Mouse (Mus musculus) frontal cortex, postnatal 14 days (tissue): ENCODE measurements around the gene Adam15.

Source experiments
- DNase-seq, 2 experiments: peaks; one replicate each; pipeline ENCODE4 v3.0.0; 2022; ENCODE audit warnings: low spot score in 2 of 2

Adam15 gene

DNA sequence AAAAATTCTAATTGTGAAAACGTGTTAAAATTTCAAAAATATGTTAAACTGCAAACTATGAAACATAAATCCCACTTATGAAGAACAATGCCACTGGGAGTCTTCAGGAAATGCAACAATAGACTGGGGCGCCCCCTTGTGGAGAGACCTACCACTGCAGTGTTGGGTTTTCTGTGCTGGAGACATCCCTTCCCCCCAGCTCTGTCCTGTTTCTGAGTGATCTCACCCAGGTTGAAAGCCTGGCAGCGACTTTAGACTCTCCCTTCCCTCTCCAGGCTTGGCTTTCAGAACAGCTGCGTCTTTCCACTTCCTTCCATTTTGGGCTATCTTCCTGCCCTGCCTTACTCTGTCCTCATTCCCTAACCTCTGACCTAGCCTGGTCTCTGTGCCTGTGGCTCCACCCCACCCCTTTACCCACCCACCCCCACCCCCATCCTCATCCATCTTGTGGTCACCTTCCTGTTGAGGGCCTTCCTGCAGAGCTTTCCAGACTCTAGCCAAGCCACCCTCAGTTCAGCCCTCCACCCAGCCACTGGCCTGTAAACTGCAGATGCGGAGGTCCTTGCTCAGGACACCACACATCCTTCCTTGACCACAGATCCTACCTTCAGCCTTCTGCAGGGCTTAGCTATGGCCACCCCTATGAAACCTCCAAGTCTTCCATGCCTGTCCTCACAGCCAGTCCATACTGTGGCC, 5.2 kb upstream of the Adam15 start:
- DNase-seq: peak; percentile 66 to 79

DNA sequence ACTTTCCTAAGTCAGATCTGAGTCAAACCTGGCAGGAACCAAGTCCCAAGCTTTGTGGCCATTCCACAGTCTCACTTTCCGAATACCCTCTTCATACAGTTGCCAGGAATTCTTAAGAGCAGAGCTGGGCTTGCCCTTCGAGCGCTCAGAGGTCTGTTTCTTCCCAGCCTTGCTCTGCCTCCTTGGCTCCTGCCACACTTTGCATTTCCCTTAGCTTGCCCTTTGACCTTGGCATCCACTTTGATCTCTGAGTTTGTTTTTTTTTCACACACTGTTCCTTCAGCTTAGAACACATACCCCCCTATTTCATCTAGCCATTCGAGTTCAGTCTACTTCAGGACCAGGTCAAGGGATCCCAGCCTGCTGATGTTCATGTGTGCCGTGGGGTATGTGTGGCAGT, 1.5 kb upstream of the Adam15 start:
- no peak for DNase-seq

DNA sequence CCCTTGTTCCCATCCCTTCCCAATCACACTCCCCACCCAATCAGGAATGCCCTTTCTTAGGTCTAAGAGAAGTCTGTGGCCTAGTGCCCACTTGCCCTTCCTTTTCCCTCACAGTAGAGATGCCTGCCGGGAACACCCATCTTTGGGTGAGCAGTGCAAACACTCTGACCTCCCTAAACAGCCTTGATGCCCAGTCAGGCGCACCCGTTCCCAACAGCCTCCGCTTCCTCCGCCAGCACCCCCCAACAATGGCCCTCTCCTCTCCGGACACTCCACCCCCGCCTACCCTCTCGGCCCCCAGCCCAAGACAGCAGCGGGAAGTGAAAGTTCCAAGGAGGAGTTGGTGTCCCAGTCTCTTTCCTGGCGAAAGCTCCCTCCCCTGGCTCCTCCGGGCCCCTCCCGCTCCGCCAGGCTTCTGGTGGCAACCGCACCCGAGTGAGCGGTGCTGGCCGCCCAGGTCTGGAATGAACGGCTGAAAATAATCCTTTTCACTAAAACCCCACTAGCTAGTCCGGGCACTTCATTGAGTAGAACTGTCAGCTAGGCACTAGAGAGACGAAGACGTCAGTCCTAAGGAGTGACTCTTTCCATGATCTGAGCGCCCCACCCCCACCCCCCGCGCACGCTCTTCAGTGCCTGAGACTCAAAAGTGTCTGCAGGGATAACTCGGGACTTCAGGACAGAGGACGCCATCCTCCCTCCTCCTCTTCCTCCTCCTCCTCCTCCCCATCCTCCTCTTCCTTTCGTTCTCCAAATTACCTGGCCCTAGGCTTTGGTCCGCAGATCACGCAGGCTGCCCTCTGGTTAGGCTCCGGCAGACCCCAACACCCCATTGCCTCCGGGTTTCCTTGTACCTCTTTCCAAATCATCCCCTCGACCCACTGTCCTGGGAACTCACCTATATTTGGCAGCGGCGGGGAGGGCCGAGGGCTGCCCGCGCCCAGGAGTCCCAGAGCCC, 606 bp downstream of the Adam15 start:
- no peak for DNase-seq

DNA sequence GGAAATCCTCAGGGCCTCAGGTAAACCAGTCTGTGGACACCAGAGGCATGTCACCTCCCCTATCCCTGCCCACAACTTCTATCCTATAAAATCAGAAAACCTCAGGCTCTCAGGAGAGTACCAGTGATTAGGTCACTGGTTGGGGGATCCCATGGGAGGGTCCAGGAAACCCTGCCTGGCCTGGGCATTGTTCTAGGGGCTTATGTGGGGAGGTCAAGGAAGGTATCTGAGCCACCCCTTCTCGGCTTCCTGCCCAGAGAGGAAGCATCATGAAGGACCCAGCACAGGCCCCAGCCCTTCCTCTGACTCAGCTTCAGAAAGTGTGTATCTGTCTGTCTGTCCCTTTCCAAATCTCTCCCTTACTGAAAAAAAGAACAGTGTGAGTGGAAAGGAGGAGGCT, 1.9 kb downstream of the Adam15 start:
- no peak for DNase-seq

DNA sequence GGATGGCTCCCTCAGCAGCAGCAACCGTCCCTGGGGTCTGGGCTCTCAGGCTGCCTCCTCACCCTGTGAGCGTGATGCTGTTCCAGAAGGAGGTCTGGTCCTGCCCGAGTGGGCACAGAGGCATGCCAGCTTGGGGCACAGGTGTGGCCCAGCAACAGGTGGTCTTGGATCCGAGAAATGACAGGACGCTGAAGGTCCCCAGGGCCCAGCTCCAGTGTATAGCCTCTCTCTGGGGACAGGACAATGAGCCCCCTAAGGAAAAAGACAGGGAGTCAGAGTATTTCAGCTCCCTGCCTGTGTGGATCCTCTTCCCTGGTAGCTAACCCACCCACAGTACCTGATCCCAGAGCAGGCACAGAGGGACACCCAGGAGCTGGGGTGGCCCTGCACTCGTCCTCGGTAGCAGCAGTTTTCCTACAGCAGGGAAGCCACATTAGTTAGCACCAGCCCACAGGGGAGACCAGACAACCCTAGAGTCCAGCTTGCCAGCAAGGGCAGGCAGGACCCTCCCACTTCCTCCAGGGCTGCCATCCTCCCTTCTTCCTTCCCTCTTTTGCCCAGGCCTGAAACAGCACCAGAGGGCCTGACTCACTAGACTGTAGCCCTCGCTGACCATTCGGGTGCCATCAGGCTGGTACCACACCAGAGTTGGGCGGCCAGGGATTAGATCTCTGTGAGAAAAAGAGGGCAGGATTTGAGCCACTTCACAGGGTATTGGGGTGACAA, 2.8 kb downstream of the Adam15 start:
- DNase-seq: no peak

DNA sequence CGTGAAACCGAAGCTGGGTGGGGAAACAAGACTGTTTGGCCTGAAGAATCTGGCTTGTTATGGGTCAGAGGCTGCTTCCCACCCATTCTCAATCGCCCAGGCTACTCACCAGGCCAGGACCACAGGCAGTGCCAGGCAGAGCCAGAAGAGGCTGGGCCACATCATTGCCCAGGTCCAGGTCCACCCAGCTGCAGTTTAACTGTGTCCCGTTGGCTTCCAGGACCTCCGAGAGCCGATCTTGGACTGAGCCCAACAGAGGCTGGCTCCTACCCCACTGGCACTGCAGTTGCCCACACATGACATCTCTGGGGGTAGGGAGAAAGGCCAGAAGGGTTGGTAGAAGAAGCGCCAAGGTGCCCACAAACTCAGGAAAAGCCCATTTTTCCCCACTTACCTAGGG, 6.5 kb downstream of the Adam15 start:
- no peak for DNase-seq

DNA sequence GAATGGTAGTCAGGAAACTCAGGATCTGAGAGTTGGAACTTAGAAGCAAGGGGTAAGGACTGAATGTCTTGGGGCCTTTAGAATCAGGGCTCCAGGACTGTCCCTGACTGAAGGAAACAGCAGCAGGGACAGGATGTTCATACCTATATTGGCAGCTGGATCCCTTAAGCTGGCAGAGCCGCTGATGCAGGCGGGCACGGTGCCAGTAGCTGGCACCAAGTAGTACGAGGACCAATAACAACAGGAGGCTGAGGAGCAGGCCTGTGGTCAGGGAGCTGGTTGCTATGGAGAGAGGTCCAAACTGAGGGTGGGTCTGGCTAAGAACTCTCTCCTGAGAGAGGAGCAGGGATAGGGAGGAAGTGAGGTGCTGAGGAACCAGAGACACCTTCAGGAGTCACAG, 8.0 kb downstream of the Adam15 start:
- DNase-seq: no peak

DNA sequence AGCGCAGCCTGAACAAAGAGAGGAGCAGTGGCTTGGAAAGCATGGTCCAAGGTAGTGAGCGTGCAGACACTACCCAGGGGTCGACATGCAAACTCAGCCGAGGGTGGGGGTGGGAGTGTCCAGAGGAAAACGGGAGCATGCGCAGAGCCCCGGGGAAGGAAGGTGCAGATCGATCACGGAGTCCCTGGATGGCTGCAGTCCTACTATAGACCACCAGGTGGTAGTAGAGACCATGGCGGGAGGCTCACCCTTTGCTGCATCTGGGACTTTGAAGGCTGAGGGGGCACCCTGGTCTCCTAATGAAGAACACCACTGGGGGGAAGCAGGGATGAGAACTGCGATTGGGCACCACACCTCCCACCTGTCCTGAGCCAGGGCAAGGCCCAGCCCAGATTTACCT, 9.3 kb downstream of the Adam15 start:
- DNase-seq: peak; percentile 50 to 73

DNA sequence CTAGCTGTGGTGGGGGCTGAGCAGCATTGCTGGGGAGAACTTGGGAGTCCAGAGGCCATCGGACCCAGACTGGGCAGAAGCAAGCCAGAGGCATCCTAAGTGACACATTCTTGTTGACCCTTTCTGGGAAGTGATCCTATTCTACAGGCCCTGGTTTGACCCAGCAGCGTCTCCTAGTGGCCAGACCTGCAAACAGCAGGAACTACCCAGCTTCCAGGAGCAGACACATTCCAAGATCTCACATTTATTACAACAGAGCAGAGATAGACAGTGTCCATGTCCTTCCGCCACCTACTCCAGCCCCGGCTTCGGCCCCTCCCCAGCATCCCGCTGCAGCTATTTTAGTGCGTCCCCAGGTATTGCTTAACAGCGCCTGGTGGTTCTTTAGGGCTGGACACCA, 10.4 kb downstream of the Adam15 start:
- DNase-seq: peak; percentile 49 to 59

DNA sequence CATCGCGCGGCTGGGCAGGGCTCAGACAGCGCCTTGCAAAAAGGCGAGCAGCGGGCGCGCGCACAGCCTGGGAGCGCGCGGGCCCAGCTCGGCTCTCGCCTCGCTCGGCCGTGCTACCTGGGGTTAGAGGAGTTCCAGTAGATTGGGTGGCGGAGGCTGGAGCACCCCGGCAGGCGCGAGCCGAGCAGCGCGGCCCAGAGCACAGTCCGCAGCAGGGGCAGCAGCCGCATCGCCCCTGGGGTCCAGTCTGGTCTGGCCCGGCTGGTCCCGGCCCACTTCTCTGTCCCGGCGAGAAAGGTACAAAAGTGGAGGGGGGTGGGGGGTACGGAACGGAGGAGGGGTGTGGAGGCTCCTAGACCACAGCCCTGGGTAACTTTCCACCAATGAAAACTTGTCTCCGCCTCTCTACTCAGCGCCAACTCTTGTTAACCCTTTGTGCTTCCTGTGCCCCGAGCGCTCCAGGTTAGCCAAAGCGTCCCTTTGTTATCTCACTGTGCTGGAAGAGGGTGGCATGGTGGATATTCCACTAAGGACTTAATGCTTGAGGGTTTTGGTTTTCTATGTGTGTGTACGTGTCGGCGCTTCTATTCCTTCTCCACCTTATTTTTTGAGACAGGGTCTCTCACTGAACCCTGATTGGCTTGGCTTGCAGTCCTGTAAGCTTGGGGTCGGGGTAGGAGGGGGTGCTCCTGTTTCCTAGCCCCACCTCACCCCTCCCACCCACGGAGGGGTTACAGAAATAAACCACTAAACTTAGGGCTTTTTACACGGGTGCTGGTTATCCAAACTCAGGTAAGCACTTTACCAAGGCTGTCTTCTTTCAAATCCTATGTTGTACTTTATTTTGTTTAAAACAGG, 11.8 kb downstream of the Adam15 start, which contains the start of gene Efna4:
Gene Efna4, minus strand, starts transcription at position 308 of the 858 bp plus-strand sequence.
- DNase-seq: no peak

DNA sequence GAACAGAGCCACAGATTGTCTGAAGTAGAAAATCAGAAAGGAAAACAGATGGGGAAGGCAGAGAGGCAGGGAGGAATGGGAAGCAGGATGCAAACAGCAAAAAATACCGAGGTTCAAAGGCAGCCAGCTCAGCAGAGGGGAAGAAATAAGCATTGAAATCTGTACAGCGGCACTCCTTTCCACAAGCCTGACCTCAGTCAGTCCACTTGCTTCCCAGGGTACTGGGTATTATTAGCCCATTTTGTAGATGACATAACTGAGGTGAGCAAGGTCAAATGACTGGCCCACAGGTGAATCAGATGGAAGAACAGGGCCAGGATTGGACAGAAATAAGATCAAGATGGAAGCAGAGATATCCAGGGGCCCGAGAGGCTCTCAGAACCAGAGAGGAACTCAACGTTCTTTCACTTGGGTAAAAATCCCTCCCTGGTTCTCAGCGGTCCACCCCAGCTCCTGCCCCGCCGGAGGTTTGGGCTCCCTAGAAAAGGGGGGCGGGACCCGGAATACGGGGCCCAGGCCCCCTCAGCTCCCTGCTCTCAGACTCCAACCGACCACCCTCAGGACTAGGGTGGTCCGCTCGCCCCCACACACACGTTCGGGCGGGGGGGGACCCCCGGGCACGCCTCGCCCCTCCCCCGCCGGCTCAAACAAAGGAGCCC, 12.6 kb downstream of the Adam15 start:
- DNase-seq: no peak

DNA sequence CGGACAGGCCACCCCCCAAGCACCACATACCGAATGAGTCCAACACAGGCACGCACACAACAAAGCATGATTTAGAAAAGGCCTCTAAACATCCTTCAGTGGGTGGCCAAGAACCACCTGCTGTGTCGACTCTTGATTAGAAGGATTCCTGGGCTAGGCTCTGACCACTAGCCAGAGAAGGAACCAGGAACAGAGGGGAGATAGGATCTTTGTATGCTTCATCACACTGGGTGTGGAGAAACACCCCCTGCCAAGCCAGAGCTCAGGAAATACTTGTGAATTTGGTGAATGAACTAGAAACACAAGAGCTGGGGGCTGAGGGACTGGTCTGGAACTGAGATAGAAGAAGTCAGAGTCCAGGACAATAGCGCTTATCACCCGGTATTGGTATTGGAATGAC, 13.3 kb downstream of the Adam15 start:
- no peak for DNase-seq

DNA sequence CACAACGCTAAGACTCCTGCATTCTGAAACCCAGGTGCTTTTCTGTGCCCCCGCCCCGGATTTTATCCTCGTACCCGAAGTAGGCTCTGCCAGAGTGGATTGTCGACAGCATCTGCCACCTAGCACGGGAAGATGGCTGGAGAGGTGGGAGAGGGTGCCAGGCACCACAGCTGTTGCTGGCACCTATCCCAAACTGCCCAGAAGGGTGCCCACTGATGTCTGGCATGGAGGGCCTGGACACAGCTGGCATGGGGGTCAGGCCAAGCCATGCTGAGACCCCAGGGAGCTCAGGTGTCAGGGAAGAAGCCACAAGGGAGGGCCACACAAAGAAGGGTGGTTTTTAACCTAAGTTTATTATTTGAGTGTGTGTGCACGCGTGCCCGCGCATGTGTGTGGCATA, 16.7 kb downstream of the Adam15 start:
- no peak for DNase-seq

DNA sequence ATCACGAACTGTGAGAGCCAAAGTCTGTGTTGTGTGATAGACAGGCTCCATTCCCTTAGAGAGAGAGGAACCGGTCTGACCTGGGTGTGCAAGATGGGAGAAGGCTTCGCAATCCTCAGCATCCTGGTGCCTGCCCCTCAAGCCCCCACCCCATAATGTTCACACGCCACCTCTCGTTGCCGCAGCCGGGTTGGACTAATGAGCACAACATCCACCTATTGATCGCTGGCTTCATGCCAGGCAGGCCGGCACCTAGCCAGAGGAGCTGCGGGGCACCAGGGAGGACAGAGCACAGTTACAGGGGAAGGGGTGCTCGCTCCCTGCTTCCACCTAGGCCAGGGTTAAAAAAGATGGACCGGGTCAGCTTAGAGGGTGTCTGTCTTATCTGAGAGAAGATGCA, 17.3 kb downstream of the Adam15 start:
- no peak for DNase-seq

DNA sequence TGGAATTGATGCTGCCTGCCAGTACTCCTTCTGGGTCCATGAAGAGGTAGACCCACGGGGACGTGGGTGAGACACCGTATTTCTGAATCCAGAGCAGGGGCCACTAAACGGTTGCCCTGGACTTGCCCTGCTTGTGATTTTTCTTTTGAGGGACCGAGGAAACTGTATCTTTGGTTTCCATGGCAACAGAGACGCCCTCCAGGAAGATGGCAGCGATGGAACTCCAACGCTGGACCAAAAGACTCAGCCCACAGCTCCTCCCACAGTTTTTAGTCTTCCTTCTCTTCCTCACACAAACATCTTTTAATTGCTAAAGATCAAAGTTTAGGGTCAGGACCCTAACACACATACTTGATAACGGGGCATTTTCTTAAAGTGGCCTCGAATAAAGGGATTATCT, 17.8 kb downstream of the Adam15 start:
- DNase-seq: no peak

DNA sequence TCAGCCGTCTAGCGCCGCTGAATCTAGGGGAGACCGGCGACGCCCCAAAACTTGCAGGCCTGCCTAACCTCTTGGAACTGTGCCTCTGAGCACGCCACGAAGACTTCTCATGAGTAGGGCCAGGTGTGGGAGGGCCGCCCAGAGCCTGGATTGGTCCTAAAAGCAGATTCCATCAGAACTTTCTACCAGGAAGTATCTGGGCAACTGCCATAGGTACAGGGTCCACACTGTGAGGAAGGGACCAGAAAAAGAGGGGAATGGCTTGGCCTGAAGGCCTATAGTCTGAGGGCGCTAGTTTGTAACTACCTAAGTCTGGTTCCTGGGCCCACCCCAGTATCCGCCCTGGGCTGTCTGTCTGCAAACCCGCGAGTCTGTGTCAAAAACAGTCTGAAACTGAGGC, 18.2 kb downstream of the Adam15 start:
- no peak for DNase-seq

DNA sequence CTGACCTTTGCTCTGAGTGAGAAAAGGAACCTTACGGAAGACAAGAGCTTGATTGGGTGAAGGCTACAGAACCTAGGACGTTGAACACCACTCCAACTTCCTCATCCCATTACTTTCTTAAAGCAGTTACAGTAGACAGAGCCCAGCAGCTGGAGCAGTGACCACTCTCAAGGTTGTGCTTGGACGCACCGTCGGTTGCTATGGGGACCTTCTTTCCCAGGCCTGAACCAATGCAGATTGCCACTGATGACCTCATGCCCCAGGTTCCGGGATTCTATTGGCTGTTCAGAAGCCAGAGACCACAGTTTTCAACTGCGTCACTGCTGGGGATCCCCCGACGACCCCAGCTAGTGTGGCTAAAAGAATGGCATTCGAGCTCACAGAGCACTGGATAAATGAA, 18.8 kb downstream of the Adam15 start:
- no peak for DNase-seq

DNA sequence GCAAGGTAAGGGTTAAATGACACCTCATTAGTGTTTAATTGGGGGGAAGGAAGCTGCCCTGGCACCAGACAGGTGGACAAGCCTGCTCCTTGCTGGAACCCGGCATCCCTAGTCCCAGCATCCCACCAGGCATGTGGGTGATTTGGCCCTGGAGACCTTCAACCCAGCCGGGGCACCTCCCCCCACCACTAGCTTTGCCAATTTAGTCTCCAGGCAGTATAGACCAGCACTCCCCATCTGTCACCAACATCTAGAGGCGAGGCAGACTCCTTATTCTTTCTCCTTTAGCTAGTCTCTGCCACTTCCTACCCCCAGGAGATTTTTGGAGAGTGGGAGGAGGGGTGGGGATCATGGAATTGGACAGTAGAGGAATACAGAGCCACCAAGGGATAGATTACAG, 19.4 kb downstream of the Adam15 start:
- DNase-seq: no peak

DNA sequence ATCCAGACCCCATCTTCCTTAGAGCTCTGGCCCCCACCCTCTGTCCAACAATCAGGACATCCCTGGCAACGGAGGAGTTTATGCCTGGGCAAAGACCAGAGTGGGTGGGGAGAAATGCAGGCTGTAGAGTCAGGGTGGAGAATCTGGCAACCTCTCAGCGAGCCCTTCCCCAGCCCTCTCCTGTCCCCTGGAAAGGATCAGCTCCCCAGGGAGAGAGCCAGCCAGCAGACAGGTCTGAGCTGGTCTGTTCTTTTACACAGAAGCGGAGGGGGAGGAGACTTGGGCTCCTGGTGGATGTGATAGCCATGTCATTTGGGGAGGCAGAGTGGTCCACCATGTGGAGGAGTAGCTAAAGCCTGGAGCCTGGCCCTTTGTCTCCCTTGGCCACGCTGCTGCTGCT, 21.2 kb downstream of the Adam15 start:
- DNase-seq: no peak

DNA sequence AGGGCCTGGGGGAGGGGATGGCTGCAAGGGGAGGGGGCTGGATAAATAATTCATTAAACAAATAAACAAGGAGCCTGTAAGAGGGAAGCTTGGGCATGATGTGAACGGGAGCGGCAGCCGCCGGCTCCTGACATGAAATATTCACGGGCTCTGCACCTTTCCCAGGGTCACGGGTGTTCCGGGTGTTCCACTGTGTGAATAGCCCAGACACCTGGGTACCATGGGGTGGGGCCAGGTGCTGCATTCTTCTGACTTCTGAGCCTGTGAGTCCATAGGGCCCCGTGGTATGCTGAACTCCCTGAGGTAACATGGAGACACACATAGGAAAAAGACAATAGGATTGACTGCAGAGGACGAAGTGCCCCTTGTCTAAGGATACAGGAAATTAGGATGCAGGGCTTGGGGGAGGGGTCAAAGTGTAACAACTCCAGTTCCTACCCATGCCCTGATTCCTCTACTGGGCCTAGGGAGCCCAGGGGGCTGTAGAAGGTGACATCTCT, 22.4 kb downstream of the Adam15 start:
- no peak for DNase-seq

DNA sequence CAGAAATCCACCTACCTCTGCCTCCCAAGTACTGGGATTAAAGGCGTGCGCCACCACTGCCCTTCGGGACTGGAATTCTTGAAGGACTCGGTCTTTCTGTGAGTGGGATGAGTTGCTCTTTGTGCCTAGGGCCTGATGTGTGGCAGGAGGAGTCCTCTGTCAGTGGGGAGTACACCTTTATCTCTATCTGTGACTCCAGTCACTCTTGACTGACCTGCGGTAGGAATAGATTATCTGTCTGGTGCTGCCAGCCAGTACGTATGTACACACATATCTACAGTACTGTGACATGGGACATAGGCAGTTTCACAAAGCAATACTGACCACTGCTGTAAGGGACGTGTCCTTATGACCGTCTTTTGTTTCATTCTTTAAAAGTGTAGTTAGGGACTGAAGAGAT, 23.9 kb downstream of the Adam15 start:
- no peak for DNase-seq
